Mouse (Mus musculus): ENCODE data around the gene Tubb1.

DNA sequence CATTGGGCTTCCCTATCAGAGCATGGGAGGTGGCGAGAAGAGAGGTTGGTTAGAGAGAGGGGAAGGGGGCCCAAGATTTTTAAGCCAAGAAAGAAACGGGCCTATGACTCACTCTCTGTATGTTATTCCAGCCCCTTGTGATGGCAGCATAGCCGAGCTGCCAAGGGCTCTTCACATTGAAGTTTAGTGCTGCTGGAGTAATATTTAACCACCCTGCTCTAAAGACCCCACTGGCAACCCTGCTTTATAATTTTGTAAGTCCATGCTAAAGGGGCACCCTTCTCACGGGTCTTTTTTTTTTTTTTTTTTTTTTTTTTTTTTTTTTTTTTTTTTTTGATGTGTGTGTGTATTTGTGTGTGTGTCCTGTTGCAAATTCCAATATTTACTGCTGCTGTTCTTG lies 8.6 kb upstream of the Tubb1 start:
- TF ChIP-seq CTCF (IDR thresholded peaks at IDR 0.05; ENCODE audit: extremely low read depth, insufficient read length, insufficient replicate concordance, low read depth, low read length): no peak
- no peak for TF ChIP-seq POLR2A (IDR thresholded peaks at IDR 0.05; ENCODE audit: low read depth, low read length)

Data from small intestine, adult 2 months (tissue).